Mouse (Mus musculus) midbrain, embryonic 15.5 days (tissue): ENCODE measurements around the gene Bex1. TPM values are rescaled to one million over a fixed set of nuclear protein-coding genes. Genes with fewer than 3 reads are reported as not detected.
"Not testable (repeated sequence)": the region's sequence is repeated elsewhere in the genome, so short reads cannot be mapped to it uniquely, and the experiment has no call there.

Source experiments
- ATAC-seq: fragments of 200-750 bp; cut with Nextera tagmentation; replicated peaks from 2 replicates; pipeline ENCODE4 v1.8.0; 2017; ENCODE audit warnings: moderate TSS enrichment
- H3K27ac ChIP-seq: fragments of 300-500 bp; sonication (generic); 2 replicates; pipeline ENCODE4 v1.5.1; 2015; ENCODE audit warnings: mild to moderate bottlenecking, inconsistent platforms
- H3K27me3 ChIP-seq: fragments of 300-500 bp; sonication (generic); replicated peaks from 2 replicates; pipeline ENCODE4 v1.6.1; 2015; ENCODE audit warnings: inconsistent platforms
- H3K36me3 ChIP-seq: fragments of 300-500 bp; sonication (generic); replicated peaks from 2 replicates; pipeline ENCODE4 v1.6.1; 2015; ENCODE audit warnings: inconsistent platforms
- H3K4me1 ChIP-seq: fragments of 300-500 bp; sonication (generic); 2 replicates; pipeline ENCODE4 v1.6.1; 2015; ENCODE audit warnings: inconsistent platforms
- H3K4me2 ChIP-seq: fragments of 300-500 bp; sonication (generic); 2 replicates; pipeline ENCODE4 v1.6.1; 2015; ENCODE audit warnings: inconsistent platforms, mild to moderate bottlenecking, moderate library complexity
- H3K4me3 ChIP-seq: fragments of 300-500 bp; sonication (generic); 2 replicates; pipeline ENCODE4 v1.5.1; 2015; ENCODE audit warnings: mild to moderate bottlenecking, inconsistent platforms
- H3K9ac ChIP-seq: fragments of 300-500 bp; sonication (generic); 2 replicates; pipeline ENCODE4 v1.6.1; 2015; ENCODE audit warnings: mild to moderate bottlenecking, inconsistent platforms
- H3K9me3 ChIP-seq: fragments of 300-500 bp; sonication (generic); 2 replicates; pipeline ENCODE4 v1.6.1; 2016; ENCODE audit warnings: inconsistent platforms
- WGBS: fragments of 180-500 bp; shearing (Covaris S2); methylation state at CpG from one replicate; pipeline ENCODE4 v1.1.7; 2015; ENCODE audit warnings: mixed read lengths; 5-methylcytosine and 5-hydroxymethylcytosine counted together
- polyA plus RNA-seq: library from polyadenylated mRNA; unstranded; fragments of >200 nt; fragmentation: Nextera tagmentation; extraction: Ambion mirVana; gene quantifications from 2 replicates; pipeline ENCODE4 v1.2.1, GENCODE M21; 2015

The Bex1 gene
- 272 and 277 TPM in 2 replicates for polyA plus RNA-seq

GRCm38 (mm10) chrX:136214729-136215677 lies at the start of gene Bex1, which contains the start of gene Tceal7:
Bex1 (minus strand) TSS chrX:136215513.
Tceal7 (plus strand) TSS chrX:136214779.
- peak; percentile 97 for ATAC-seq
- H3K9me3 ChIP-seq, H3K4me1 ChIP-seq, H3K36me3 ChIP-seq, H3K27me3 ChIP-seq: not testable (repeated sequence)
- H3K27ac ChIP-seq: 0 out of 2 replicates have a peak within 1 kb of the TSS, but pooled peaks have one; percentile 5
- H3K4me3 ChIP-seq: peak within 1 kb of the TSS; percentile 45
- 33% methylated on average over 24 of the region's 67 CpGs for WGBS
- H3K4me2 ChIP-seq: peak within 1 kb of the TSS; percentile 48
- peak within 1 kb of the TSS; percentile 37; the same call in 1 of the 2 replicates for H3K9ac ChIP-seq

DNA sequence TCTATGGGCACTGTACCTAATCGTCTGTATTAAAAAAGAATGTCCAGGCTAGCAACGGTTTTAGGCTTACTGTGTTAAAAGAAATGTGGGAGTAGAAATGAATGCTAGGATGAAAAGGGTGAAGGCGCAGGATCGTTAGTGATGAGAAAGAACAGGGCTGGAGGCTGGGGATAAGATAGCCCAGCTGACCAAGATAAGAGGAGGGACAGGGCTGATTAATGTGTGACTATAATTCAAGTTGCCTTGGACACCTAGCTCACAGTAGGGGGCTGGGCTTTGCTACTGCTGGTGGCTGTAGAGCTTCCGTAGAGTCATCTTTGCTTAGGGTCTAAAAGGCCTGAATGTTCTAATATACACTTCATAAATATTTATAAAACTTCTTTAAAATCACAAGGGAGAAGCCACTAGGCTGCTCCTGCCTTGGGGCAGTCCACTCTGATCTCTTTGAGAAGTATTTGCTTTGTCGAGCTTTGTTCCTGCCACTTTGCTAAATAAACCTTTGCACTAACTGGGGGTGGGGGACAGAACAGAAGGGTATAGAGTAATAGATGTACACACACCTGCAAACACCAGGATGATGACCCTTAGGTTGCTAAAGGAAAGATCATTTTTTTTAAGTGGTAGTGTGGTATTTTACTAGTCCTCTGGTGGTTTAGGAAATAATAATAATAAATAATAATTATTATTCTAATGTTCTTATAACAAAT lies 36.9 kb upstream of the Bex1 start:
- Histone ChIP-seq H3K4me3 (no peak overlapping the region), H3K9ac (no peak overlapping the region), H3K27ac (no peak overlapping the region), H3K4me1 (peaks cover 2% of the 10 kb centered on the region; the same call in 1 of the 2 replicates), H3K36me3 (no peaks in the 10 kb centered on the region), H3K27me3 (no peaks in the 10 kb centered on the region), H3K4me2 (no peak overlapping the region), H3K9me3 (no peaks in the 10 kb centered on the region)
- 46% methylated on average over 6 of the region's 6 CpGs for WGBS
- no peak for ATAC-seq

GRCm38 (mm10) chrX:136249671-136250070 lies 34.4 kb upstream of the Bex1 start:
- H3K9me3 ChIP-seq: no peaks in the 10 kb centered on the region
- H3K4me2 ChIP-seq: no peak overlapping the region
- H3K27me3 ChIP-seq: no peaks in the 10 kb centered on the region
- no peak for ATAC-seq
- peaks cover 4% of the 10 kb centered on the region; the same call in 1 of the 2 replicates for H3K4me1 ChIP-seq
- H3K9ac ChIP-seq: no peak overlapping the region
- H3K27ac ChIP-seq: no peak overlapping the region
- no peaks in the 10 kb centered on the region for H3K36me3 ChIP-seq
- no peak overlapping the region for H3K4me3 ChIP-seq
- 80% methylated on average over 7 of the region's 7 CpGs for WGBS

DNA sequence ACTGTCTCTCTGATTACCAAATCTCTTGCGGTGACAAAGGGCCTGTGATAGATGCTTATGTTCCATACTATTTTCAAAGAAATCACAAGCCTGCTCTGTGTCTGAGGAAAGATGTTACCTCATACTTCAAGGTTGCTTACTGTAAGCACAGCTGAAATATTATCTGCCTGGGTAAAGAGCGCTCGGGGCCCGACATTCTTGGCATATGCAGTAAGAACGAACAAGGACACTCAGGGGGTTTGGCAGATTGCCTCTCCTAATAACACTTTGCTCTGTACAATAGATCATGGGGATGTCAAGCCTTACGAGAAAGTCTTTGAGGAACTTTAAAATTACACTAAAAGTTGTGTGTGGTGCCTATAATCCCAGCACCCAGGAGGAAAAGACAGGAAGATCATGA lies 33.5 kb upstream of the Bex1 start:
- no peak overlapping the region for H3K9ac ChIP-seq
- no peaks in the 10 kb centered on the region for H3K9me3 ChIP-seq
- H3K27me3 ChIP-seq: no peaks in the 10 kb centered on the region
- no peak overlapping the region for H3K27ac ChIP-seq
- WGBS: 82% methylated on average over 6 of the region's 6 CpGs
- no peaks in the 10 kb centered on the region for H3K36me3 ChIP-seq
- H3K4me2 ChIP-seq: no peak overlapping the region
- peaks cover 4% of the 10 kb centered on the region; the same call in 1 of the 2 replicates for H3K4me1 ChIP-seq
- H3K4me3 ChIP-seq: no peak overlapping the region
- ATAC-seq: no peak

GRCm38 (mm10) chrX:136245521-136246071 lies 30.3 kb upstream of the Bex1 start:
- H3K4me2 ChIP-seq: peak overlapping the region; percentile 51
- peak overlapping the region; percentile 82 for H3K27ac ChIP-seq
- peak; percentile 81 for ATAC-seq
- H3K9ac ChIP-seq: peak overlapping the region; percentile 69
- no peaks in the 10 kb centered on the region for H3K9me3 ChIP-seq
- H3K4me1 ChIP-seq: peaks cover 4% of the 10 kb centered on the region; the same call in 1 of the 2 replicates
- H3K36me3 ChIP-seq: no peaks in the 10 kb centered on the region
- peak overlapping the region; percentile 60 for H3K4me3 ChIP-seq
- H3K27me3 ChIP-seq: no peaks in the 10 kb centered on the region
- 22% methylated on average over 15 of the region's 15 CpGs for WGBS

DNA sequence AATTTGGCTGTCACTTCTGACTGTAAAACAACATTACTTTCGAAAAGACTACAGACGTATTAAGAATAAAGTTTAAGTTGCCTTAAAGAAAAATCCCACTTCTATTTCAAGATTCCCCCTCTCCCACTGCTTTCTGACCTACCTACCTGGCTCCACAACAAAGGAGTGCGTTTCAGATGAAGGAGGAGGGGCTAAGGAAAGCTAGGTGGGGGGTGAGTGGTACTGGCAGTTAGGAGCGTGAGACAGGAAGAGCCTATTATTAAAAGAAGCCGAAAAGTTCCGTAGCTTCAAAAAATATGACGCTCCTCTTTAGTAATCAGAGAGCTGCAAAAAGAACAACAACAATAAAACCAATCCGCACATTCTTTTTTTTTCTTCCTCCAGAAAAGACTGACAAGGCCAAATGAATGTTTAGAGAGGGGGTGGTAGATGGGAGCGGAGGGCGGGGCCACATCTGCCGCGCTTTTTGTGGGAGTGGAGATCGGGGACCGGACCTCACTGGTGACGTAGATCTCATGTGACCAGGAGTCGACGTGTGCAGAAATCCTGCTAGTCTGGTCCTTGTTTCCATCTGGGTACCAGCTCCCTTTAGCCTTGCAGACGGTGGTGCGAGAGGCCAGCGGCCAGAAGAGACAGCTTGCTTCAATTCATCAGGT lies 29.4 kb upstream of the Bex1 start, which contains the start of gene Tceal9:
Tceal9 (plus strand) TSS at position 506 of the 656 bp plus-strand sequence.
- peak; percentile 95 for ATAC-seq
- Histone ChIP-seq H3K9me3 (no peaks in the 10 kb centered on the region), H3K4me2 (peak within 1 kb of the TSS; percentile 51), H3K4me3 (peak within 1 kb of the TSS; percentile 60), H3K9ac (peak within 1 kb of the TSS; percentile 69), H3K27me3 (no peaks in the 10 kb centered on the region), H3K4me1 (peaks cover 4% of the 10 kb centered on the region; the same call in 1 of the 2 replicates), H3K36me3 (no peaks in the 10 kb centered on the region), H3K27ac (peak within 1 kb of the TSS; percentile 82)
- 29% methylated on average over 20 of the region's 20 CpGs for WGBS

- H3K27ac ChIP-seq: no peak overlapping the region
- H3K36me3 ChIP-seq: no peaks in the 10 kb centered on the region
- no peaks in the 10 kb centered on the region for H3K9me3 ChIP-seq
- H3K27me3 ChIP-seq: no peaks in the 10 kb centered on the region
- H3K4me2 ChIP-seq: no peak overlapping the region
- ATAC-seq: no peak
- no peak overlapping the region for H3K9ac ChIP-seq
- H3K4me3 ChIP-seq: no peak overlapping the region
- WGBS: 85% methylated on average over 2 of the region's 2 CpGs
- H3K4me1 ChIP-seq: peaks cover 4% of the 10 kb centered on the region; the same call in 1 of the 2 replicates
These were observed 27.9 kb upstream of the Bex1 start for GRCm38 (mm10) chrX:136243181-136243580.

- WGBS: 53% methylated on average over 3 of the region's 3 CpGs
- ATAC-seq: no peak
- no peak overlapping the region for H3K4me3 ChIP-seq
- no peaks in the 10 kb centered on the region for H3K4me1 ChIP-seq
- no peaks in the 10 kb centered on the region for H3K9me3 ChIP-seq
- H3K4me2 ChIP-seq: no peak overlapping the region
- H3K27ac ChIP-seq: no peak overlapping the region
- H3K27me3 ChIP-seq: no peaks in the 10 kb centered on the region
- no peaks in the 10 kb centered on the region for H3K36me3 ChIP-seq
- no peak overlapping the region for H3K9ac ChIP-seq
These were observed 22.8 kb upstream of the Bex1 start for GRCm38 (mm10) chrX:136238118-136238517.

DNA sequence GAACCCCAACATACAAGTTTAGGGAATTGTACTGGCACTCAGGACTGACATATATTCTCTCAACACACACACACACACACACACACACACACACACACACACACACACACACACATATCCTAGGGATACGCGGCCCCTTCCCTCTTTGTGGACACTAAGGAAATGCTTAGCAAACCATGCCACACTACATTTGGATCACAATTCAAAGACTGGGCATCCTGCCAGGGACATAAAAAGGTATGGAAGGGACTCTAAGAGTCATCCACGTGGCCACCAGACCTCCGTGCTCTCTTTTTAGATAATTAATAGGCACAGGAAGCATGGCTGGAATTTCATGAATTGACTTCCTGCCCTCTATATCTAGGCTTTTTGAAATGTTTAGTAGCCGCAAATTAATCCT lies 12.5 kb upstream of the Bex1 start:
- Histone ChIP-seq H3K36me3 (no peaks in the 10 kb centered on the region), H3K4me1 (no peaks in the 10 kb centered on the region), H3K4me2 (no peak overlapping the region), H3K27me3 (no peaks in the 10 kb centered on the region), H3K9me3 (no peaks in the 10 kb centered on the region), H3K9ac (no peak overlapping the region), H3K4me3 (no peak overlapping the region), H3K27ac (no peak overlapping the region)
- ATAC-seq: no peak
- WGBS: 74% methylated on average over 5 of the region's 5 CpGs

- no peak for ATAC-seq
- Histone ChIP-seq H3K4me3 (no peak overlapping the region), H3K4me1 (no peaks in the 10 kb centered on the region), H3K9ac (no peak overlapping the region), H3K27ac (no peak overlapping the region), H3K27me3 (no peaks in the 10 kb centered on the region), H3K4me2 (no peak overlapping the region), H3K9me3 (no peaks in the 10 kb centered on the region), H3K36me3 (no peaks in the 10 kb centered on the region)
- 68% methylated on average over 6 of the region's 6 CpGs for WGBS
These were observed 8.4 kb upstream of the Bex1 start for GRCm38 (mm10) chrX:136223714-136224113.

DNA sequence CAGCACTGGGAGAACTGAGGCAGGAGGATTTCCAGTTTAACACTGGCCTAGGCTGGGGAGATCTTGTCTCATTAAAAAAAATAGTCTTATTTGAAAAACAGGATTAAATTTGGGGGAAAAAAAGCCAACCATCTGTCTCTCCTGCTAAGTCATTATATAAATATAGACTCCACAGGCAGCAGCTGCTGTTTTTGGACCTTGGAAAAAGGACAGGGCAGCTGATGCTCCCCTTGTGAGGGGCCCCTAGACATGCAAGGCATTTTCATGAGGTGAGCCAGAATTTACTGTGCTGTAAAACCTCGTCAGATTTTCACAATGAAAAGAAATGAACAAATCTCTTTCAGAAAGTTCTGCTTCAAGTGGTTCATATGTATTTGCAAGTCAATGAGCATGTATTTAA lies 990 bp upstream of the Bex1 start:
- ATAC-seq: no peak
- Histone ChIP-seq H3K36me3 (no peaks in the 10 kb centered on the region), H3K4me2 (no peak overlapping the region), H3K4me1 (peaks cover 2% of the 10 kb centered on the region; the same call in 1 of the 2 replicates), H3K4me3 (no peak overlapping the region), H3K27ac (no peak overlapping the region), H3K27me3 (no peaks in the 10 kb centered on the region), H3K9ac (no peak overlapping the region), H3K9me3 (no peaks in the 10 kb centered on the region)
- 23% methylated on average over 1 of the region's 1 CpGs for WGBS
